Mouse (Mus musculus) lung, adult 18-20 months (tissue): ENCODE data around the gene Stum.

Source experiments
- DNase-seq, 2 experiments: peaks; one replicate each; pipeline ENCODE4 v3.0.0; 2022; ENCODE audit warnings: mixed read lengths in 2 of 2

The Stum gene

DNA sequence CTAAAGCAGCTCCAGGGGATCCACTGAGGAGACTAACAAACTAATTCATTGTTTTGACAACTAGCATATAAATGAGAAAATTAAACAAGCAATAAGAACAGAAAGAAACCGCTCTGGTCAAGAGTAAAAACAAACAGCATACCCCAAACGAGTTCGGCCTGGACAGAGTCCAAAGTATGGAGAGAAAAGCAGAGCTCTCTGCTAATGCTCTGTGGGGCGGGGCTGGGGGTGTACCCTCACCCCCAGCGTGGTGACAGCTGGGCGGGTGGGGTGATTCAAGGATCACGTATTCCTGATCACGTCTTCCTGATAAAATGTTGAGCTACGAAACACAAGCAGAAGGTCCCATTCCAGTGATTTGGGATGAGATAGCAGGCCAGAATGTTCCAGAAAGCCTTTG is 9.5 kb upstream of the Stum start:
- no peak for DNase-seq

DNA sequence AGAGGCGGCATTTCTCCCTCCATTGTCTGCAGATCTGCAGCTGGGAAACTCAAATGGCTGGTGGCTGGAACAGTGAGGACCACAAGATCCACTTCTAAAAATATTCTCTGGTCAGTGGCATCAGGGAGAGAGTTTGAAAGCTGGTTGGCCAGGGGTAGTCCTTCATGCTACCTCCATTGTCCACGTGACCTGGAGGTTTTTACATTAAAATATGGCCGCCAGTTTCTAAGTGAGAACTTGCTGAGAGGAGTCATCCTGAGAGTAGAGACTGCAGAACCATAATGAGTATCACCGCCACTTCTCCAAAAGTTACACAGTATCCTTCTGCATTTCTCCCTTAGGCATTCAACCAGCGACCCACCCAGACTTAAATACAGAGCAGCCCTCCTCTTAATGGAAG is 2.0 kb upstream of the Stum start:
- DNase-seq: no peak

DNA sequence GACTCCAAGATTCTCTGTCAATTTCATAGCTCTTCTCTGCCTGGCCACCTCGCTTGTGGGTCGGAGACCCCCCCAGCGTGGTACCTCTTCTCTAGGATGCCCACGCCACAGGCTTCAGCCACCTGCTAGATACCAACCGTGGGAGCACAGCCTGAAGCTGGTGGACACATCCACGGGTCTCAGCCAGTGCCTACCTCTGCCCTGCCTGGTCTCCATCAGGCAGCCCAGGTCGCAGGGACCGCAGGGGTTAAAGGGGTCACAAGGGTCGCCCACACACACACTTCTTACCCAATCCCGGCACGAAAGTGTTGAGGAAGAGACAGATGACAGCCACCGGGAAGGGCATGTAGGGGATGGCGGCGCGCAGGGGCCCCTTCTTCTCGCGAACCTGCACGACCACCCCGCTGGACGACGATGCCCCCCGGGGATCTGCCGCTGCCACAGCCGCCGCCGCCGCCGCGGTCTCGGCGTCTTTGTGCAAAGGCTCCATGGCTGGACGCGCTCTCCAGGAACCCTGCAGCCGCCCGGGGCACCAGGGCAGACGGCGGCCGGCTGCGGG is 385 bp downstream of the Stum start:
- no peak for DNase-seq

DNA sequence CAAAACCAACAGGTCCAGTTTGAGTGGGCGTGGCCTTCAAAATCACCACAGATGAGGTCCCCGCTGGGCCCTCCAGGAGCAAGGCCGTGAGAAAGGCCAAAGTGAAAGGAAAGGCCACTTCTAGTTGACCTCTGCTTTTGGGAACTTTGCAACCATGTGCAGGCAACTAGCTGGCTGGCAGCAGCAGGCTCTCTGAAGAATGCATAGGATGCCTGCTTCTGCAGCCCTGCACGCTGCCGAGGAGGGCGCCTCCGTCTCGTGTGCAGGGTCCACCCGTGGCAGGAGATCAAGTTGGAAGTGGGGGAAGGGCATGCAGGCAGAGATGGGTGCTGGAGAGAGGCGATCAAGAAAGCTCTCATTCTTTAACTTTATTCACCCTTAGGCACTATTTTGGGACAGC is 1.3 kb downstream of the Stum start:
- no peak for DNase-seq

DNA sequence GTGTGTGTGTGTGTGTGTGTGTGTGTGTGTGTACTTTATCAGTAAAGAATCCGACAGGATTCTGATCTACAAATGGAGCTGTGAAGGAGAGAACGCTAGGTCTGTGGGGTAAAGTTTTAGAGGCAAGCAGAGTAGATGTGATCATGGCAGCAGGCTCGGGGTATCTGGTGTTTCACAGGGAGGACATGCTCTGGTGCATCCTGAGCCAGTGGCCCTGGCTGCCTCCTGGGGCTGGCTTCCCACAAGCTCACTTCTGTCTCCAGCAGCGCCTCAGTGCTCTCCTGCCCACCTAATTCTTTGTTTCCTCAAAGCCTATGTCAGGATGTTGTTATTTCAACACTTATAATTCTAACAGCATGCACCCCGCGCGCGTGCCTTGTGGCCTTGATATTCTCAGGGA is 2.0 kb downstream of the Stum start:
- DNase-seq: no peak

DNA sequence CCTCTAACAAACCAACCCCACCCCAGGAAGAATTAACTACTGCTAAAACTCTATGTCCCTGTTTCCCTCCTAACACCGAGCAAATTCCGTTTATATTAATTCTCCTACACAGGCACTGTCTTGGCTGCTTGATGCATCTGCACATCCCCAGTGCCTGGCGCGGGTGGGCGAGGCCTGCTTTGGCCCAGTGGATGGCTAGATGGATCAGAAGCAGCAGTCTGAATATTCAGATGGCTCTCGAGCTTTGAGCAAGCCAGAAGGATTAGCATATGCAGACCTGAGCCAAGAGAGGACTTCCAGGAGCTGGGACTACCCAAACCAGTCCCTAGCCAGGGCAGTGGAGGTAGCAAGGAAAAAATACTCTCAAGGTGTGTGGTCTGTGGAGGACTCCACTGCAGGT is 3.0 kb downstream of the Stum start:
- no peak for DNase-seq

DNA sequence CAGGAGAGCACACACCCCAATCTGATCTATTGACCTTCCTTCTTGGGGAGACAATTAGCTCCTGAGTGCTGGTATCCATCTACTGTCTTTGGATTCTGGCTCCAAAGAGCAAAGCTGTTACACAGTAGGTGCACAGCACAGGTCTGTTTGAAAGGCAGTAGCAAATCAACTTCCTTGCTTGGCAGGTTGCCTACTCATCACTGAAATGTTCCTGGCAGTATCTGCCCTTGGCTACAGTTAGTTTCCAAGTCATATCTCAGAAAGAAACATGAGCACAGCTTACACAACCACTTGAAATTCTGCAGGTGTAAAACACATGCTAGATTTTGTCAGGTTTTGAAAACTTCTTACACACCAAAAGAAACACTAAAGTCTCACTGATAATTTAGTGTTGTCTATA is 9.7 kb downstream of the Stum start:
- DNase-seq: peak in 1 of 2 experiments; percentile 20

DNA sequence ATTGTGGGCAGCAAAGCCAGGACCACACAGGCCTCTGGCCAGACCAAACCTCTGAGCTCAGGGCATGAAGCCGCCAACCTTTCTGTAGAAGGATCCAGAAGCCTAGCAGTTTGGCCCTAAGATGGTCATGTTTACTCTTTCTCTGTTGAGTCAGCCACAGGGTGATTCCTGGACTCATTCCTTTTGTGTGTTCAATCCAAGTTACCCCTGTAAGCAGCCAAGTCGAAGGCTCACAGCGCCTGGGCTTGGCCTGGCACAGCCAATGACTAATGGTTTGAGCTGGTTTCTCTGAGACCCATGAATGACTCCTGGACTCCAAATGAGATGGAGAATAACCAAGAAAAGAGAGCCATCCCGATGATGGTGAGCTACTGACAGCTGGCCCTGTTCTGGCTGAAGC is 15.3 kb downstream of the Stum start:
- no peak for DNase-seq

DNA sequence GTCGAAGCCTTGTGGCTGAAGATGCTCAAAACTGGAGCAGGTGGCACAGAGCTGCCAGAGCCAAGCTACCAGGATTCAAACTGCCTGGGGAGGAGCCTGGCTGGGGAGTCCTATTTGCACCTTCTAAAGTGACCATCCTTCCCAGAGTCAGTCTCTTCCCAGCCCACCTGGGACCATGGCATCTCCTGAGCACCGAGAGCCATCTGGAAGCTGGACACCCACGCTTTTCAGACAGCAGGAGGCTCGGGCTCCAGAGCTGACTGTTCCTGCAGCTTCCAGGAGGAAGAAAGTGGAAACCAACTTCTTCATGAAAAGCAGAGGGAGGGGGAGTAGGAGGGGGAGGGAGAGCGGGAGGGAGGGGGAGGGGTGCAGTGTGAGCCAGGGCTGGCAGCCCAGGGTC is 17.7 kb downstream of the Stum start:
- no peak for DNase-seq

DNA sequence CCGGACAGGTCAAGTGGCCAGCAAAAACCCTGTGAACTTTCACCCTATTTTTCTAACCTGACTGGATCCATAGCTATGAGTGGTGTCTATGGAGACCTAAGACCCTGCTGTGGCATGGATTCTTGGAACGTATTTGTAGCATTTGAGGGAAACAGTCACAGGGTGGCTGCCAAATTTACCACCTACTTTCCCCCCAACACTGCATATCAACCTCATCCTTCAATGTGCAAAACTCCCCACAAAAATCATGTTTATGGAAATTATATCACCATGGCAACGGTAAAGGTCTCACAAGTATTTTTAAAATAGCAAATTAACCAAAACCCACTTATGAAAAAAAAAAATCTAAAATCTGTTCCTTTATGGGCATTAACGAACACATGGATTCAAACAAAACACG is 18.9 kb downstream of the Stum start:
- no peak for DNase-seq

DNA sequence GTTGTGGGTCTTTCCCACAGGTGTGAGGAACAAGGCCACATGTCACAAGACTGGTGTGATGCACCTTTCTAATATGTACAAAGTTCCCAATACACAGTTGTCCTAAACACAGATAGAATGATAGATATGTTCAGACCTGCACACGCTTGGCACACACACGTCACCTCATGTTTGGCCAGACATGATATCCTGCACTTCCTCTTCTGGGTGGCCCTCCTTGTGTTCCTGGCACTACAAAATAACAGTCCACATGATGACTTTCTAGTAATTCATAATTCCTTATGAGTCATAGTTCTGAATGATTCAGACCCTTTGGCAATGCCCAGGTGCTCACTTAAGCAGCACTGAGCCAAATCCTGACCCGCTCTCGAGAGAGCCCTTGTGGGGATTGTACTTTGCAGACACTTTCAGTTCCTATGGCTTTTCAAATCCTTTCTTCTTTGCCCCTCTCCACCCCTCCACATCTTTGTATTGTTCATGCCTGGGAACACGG is 20.3 kb downstream of the Stum start:
- peak in 1 of 2 experiments; percentile 42 for DNase-seq

DNA sequence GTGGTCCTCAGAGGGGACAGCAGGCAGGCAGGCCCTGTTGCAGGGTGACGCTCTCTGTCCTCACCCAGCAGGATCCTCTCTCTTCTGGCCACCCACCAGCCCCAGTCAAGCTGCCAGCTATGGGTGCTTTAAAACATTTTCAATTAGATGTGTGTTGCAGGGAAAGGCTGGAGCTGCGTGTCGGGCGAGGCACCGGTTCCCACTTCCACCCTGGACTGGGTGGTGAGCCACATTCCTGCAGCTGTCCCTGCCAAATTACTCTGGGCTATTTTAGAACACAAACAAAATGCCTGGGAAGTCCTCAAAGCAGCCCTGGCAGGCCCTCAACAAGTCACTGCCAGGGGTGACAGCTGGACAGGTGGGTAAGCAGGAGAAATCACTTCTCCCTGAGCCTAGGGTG is 20.9 kb downstream of the Stum start:
- DNase-seq: peak; percentile 34 to 37

DNA sequence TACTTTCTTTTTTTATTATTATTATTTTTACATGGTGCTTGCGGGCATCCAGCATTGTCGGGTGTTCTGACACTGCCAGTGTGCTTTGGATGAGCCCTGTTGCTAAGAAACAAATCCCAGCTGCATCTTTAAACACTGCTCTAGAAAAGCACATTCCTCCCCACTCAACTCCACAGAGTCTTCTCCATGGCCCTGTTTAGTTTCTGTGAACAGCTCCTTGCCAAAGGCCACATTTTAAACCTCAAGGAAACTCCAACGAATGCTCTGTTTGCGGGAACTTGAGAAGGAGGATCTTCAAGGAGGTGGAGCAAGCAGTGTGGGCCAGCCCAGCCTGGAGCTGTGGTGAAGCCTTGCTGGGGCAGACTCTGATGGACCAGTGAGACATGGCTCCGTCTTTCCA is 22.6 kb downstream of the Stum start:
- DNase-seq: no peak

DNA sequence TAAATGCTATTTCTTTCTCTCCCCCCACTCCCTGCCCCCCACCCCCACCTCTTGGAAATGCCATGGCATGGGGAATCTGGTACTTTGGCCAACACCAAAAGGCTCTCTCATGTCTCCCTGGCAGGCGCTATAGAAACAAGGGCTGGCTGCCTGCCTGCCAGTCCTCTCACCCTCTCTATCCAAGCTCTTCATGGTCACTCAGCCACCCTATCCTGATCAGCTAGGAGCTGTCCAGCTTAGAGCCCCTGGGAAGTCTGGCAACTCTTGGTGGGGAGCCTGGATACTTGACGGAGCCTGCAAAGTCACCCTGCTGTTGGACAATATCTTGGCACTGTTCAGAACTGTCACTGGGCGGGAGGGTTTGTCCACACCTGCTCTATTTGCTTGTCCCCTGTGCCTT is 24.6 kb downstream of the Stum start:
- no peak for DNase-seq

DNA sequence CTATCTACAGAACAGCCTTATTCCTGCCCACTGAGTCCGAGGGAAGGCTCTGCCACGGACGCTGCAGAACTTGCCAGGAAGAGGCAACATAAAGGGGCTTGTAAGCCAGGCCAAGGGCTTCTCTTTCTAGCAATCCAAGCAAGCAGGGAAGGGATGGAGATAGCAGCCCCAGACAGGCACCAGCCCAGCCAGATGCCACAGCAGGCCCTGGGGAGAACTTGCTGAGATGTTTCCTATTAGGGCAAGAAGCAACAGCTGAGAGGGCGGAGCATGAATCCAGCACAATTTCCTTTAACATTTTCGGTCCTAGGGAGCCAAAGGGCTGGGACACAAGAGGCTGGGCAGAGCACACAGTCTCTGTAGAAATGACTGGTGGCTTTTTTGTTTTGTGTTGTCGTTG is 25.0 kb downstream of the Stum start:
- no peak for DNase-seq

DNA sequence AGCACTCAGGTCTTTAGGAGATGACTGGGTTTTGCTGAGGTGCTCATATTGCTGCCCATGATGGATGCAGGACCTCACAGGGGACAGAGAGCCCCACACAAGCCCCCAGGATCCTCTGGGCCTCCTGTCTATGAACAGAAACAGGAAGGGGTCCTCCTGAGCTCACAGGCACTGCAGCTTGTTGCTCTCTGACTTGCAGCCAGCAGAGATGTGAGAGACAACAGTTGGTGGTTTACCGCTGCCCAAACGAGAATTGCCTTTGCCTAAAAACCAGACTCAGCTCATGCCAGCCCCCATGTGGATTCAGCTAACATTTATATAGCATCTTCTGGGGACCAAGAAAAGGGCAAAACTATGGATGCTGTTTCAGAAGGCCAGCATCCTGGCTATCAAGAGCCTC is 33.7 kb downstream of the Stum start:
- DNase-seq: no peak

DNA sequence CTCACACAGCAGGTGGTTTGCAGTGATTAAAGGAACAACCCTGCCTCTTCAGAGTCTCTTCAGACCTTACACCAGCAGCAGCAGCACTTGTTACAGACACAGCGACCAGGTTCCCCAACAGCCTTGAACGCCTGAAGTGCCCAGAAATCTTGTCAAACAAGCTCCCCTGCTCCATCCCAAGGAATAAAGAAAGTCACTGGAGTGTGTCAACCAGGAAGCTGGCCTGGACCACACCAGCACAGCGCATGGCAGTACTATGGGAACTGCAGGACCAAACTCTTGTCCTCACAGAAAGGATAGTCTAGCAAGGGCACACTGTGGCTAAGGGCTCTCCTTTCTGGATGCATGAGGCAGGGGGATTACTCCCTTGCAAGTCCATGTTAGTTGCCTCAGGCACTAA is 38.9 kb downstream of the Stum start:
- DNase-seq: no peak

DNA sequence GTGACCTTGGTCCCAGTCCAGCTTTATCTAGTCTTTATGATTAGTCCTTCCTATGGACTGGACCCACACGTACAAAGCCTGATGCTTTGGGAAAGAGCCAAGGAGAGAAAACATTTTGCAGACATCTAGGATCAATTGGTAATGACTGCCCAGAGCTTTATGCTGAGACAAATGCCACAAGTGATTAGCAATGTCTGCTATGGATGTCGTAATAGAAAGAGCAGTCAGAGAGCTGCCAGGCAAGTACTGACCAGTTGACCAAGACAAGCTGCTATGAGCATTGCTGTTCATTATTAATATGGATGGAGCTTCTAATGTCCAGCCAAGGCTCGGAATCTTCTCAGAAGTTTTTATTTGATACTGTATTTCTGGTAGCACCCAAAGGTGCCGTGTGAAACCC is 43.8 kb downstream of the Stum start:
- DNase-seq: no peak

DNA sequence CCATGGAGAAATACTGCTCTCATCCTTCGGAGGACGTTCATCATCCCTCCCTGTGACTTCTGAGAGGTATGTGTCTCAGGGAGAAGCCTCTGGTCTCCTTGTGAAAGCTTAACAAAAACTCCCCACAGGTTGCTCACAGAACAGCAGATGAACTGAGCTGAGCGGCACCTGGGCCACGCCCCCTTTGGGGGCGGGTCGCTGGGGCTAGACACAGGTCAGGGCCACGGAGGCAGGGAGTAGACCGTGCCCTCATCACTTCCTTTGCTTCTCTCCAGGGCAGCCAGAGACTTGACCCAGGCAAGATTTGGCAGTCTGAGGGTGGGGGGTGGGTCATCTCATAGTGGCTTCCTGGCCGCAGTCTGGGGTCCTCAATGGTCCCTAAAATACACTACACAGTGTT is 48.4 kb downstream of the Stum start:
- no peak for DNase-seq

DNA sequence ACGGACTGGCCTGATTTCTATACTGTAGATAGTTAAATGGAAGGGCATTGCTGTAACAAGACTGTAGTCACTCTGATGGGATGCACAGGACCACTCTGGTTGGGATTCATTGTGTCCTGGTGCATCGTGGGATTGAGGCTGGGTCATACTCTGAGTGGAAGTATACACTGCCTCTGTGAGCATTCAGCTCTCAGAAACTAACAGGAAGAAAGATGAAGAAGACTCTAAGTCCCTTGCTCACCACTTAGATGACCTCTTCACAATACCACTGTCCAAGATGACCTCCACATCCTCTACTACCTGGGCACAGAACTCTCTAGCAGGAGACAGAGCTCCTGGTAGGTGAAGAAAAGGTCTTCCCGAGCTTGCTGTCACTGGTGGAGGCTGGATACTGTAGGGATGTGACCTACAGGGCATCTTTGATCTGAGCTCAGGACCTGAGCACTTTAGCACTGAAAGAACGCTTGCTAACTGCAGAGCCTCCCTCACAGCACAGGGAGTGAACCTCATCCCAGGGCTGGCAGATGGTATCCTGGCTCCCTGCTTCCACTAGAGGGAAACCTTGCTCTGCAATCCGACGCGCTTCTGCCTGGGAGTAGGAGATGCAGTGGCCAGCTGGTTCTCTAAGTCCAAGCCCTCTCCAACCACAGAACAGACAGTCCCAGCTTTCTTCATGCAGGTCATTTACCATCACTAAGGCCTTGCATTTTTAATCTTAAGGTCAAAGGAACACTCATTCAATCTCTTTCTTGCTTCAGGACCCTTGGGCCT is 49.3 kb downstream of the Stum start:
- DNase-seq: peak; percentile 54 to 58

DNA sequence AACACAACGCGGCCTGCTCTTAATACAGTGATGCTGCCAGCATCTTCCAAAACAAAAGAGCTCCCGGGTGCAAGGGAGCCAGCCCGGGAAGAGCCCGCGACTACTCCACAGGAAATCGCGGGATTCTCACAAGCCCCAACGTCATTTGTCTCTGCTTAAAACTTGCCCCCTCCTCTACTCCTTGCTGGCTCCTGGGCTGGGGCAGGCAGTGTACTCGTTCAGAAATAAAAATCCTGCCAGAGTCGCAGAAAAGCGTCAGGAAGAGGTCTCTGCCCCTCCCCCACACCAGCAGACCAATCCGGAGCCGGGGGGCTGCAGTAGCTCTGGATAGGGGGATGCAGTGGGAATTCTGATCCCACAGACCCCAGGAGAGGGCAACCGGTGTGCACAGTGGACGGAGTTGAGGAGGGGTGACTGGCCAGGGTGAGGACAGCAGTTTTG is 50.2 kb downstream of the Stum start:
- no peak for DNase-seq

DNA sequence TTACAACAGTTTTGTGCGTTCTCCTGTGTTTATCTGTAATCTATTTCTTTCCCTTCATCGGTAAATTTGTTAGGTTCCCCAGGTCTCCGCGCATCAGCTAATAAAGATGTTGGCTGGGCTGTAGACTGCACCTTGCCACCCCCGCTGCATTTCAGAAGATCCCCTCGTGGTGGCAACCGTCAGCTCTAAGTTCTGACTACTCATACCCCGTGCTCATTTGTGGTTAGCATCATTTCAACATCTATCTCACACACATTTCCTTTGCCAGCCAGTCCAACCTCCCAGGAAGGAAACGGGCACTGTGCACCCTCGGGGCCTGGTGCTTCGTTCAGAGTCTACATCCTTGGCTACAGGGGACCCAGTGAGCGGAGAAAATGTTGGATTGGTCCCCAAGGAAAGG is 51.5 kb downstream of the Stum start:
- no peak for DNase-seq

DNA sequence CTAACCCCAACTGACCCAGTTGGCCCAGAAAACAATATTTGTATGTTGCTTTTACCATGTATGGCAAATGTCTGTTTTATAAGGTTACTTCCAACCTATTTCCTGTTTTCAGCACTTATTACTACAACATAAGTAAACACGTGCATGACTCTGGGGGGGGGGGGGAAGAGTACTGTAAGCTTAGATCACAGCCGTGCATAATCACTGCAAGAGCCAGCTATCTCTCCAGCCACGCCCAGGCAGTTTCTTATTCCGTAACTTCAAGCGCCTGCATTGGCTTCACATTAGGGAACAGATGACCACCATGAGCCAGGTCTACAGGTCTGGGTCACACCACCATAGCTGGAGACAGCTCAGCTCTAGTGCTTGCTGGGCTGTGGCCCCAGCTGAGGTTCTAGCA is 53.5 kb downstream of the Stum start:
- no peak for DNase-seq

DNA sequence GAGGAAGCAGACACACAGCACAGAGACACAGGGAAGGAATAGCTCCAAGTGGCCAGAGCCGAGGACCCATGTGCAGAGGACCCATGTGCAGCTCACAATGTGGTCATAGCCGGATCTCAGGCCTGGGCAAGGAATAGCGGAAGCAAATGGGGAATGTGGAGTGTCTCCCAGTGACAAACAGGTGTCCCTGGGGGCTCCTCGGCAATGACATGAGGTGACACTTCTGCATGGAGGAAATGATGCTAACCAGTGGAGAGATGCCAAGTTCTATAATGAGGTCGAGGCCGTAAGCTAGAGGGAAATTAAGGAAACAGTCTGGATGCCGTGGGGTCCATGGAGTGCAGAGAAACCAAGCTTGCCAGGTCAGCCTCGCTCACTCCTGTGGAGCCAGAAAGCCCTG is 54.4 kb downstream of the Stum start:
- no peak for DNase-seq
